Mouse (Mus musculus) forelimb bud, embryonic 11.5 days (tissue): ENCODE measurements at regions not wholly inside any gene's neighbourhood (a gene's known extent, or its start where the extent isn't known, plus 50 kb on each side); places are given as distances from the start of the nearest gene placed in this dataset.
"Not testable (repeated sequence)": the region's sequence is repeated elsewhere in the genome, so short reads cannot be mapped to it uniquely, and the experiment has no call there.

Experiments used
- DNase-seq: peaks from one replicate; pipeline ENCODE4 v3.0.0-alpha.2; 2012; ENCODE audit warnings: low read depth, low spot score

GRCm38 (mm10) chr17:55036142-55036541 is 409.0 kb upstream of the St6gal2 start:
- no peak for DNase-seq

- not testable (repeated sequence) for DNase-seq
Observed at GRCm38 (mm10) chr17:55040216-55040615, 405.0 kb upstream of the St6gal2 start.

- DNase-seq, result no peak
Observed at GRCm38 (mm10) chr17:55068420-55068819, 376.8 kb upstream of the St6gal2 start.

- no peak for DNase-seq
Observed at GRCm38 (mm10) chr17:55083357-55084099, 361.7 kb upstream of the St6gal2 start.

GRCm38 (mm10) chr17:55090661-55091252 is 354.4 kb upstream of the St6gal2 start:
- peak; percentile 34 for DNase-seq

- DNase-seq, result no peak
Observed at GRCm38 (mm10) chr17:55103470-55103869, 341.7 kb upstream of the St6gal2 start.

- DNase-seq, result no peak
Observed at GRCm38 (mm10) chr17:55124846-55125245, 320.3 kb upstream of the St6gal2 start.

GRCm38 (mm10) chr17:55130100-55130499 is 315.1 kb upstream of the St6gal2 start:
- DNase-seq, result not testable (repeated sequence)
